Mouse (Mus musculus): ENCODE measurements around the gene Pank4. TPM values are rescaled to one million over a fixed set of nuclear protein-coding genes. Genes with fewer than 3 reads are reported as not detected.

Pank4 gene
- total RNA-seq, 2 experiments from 2014 or later = 34.9 to 37.1 TPM

DNA sequence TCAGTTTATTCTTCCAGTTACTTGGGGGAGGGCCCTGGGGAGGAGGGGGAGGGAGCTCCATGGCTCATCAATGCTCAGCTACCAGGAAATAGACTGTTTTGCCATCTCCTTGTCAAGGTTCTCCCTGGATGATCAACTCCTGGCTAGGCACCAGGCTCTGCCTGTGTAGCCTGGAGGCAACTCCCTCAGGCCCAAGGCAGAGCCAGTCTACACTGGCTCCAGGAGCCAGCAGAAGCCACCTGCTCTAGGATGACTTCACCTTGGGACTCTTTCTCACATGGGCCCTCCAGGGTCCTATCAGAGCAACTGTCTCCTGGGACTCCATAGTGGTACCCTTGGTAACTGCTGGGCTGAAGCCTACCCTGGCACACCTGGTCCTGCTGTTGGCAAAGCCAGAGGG is 44.2 kb downstream of the Pank4 start:
- no peak for DNase-seq (ENCODE audit: extremely low spot score in 1 of 2, low spot score in 1 of 2)

- DNase-seq (ENCODE audit: extremely low spot score in 1 of 2, low spot score in 1 of 2) = no peak
These were observed 45.3 kb downstream of the Pank4 start for GRCm38 (mm10) chr4:155009216-155009615.

- DNase-seq (ENCODE audit: extremely low spot score in 1 of 2, low spot score in 1 of 2) = peak in 1 of 2 experiments; percentile 37
These were observed 46.9 kb downstream of the Pank4 start for GRCm38 (mm10) chr4:155010870-155011269.

DNA sequence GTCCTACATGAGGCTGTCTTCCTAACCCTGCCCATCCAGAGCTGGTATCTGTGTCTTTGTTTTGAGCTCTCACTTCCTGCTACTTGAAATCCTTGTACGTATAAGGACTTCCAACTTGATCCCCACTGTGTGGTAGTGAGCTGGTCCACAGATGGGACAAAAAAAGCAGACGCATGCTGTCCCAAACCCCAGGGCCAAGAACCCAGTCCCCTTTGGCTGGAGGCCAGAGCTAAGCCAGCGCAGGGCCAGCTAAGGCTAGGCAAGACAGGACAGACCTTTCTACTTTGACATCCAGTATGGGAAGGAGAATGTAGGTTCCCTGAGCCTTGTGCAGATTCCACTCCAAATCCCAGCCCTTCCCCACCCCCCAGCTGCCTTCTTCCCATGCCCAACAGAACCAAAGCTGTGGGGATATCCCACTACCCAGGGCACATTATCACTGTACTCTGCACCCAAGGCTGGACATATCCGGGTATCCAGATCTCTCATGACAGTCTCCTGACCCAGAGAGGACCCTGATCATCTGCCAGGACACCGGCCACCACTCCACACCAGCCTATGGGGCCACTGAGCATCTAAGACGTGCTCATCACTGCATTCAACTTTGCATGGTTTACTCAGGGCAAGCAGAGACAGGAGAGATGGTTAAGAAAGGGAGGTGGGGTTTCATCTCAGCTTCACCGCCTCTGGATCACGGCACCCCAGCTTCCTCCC is 47.5 kb downstream of the Pank4 start:
- DNase-seq (ENCODE audit: extremely low spot score in 1 of 2, low spot score in 1 of 2) = no peak

DNA sequence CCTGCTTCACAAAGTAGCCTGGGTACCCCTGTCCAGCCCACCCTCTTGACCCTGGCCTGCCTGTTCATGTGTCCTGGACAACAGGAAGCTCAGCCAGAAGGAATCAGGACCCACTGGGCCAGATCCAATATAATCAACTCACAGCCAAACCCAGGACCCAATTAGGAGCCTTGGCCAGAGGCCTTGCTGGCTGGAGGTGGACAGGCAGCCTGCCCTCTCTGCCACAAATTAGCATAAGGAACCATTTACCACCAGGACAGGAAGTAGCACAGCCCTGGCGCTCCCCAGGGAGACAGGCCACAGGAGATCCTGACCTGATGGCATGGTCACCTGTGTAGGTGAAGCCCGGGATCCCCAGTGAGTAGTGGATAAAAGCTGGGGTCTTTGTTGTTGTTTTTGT is 48.2 kb downstream of the Pank4 start:
- DNase-seq (ENCODE audit: extremely low spot score in 1 of 2, low spot score in 1 of 2) = no peak

DNA sequence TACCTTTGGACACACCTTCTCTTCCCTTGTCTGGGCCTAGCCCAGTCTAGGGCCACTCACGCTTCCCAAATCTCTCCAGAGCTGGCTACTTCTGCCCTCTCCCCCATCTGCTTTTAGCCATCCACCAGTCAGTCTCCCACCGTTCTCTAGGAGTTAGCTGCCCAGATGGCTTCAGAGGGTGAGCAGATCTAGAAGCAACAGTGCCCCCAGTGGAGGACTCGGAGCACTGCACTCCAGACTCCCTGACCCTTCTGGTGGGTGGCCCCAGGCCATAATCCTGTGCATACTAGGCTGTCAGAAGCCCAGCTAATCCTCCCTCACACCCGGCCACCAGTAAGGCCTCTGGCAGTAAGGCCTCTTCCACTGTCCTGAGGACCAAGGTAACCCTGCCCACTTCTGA is 48.9 kb downstream of the Pank4 start:
- DNase-seq (ENCODE audit: extremely low spot score in 1 of 2, low spot score in 1 of 2) = peak in 1 of 2 experiments; percentile 64

DNA sequence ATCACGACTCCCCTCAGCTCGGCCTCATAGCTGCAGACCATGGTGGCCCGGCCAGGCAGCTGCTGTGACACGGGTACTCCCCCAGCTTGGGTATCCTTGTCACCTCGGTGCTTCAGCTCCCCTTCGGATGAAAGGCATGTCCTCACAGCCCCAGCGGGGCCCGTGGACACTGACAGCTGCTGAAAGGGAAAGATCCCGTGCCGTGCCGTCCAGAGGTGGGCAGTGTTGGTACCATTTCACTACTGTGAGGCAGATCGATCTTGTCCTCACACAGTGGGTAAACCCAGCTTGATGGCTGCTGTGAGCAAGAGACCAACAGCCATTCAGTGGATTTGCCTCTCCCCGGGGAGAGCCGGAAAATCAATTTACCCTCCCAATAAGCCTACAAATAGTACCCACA is 50.3 kb downstream of the Pank4 start:
- DNase-seq (ENCODE audit: extremely low spot score in 1 of 2, low spot score in 1 of 2) = no peak

GRCm38 (mm10) chr4:155014791-155015190 is 50.9 kb downstream of the Pank4 start:
- DNase-seq (ENCODE audit: extremely low spot score in 1 of 2, low spot score in 1 of 2) = peak in 1 of 2 experiments; percentile 47

DNA sequence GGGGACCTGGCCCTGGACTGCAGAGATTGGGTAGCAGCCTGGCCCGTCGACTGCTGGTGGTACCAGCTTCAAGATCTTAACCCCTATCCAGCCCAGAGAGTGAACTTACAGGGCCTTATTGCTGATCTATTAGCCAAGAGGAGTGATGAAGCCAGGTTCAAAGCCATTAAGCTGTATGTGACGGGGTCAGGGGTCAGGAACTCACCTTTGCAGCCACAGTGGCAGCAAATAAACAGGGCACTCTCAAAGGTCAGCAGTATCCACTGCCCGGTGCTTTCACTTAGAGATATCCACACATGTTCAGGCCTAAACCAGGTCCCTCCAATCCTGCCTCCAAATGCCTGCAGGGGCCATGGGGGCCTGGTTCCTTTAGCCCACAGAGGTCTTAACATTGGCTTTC is 51.6 kb downstream of the Pank4 start:
- DNase-seq (ENCODE audit: extremely low spot score in 1 of 2, low spot score in 1 of 2) = no peak

DNA sequence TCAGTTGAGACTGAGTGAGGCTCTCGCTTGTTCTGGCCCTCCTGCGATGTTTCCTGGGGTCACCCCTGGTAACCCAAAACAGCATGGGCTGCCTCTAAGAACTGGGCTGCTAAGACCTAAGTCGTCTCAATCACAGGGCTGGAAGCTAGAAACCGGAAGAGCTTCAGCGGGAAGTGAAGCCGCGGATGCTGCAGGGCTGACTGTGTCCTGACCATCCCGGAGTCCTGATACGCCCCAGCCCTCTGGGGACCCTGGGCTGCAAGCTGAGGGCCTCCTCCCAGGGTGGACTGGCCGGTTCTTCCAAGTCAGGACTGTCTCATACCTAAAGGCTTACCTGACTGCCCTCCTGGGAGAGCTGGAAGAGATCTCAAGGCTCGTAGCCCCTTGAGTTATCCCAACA is 52.9 kb downstream of the Pank4 start:
- no peak for DNase-seq (ENCODE audit: extremely low spot score in 1 of 2, low spot score in 1 of 2)

DNA sequence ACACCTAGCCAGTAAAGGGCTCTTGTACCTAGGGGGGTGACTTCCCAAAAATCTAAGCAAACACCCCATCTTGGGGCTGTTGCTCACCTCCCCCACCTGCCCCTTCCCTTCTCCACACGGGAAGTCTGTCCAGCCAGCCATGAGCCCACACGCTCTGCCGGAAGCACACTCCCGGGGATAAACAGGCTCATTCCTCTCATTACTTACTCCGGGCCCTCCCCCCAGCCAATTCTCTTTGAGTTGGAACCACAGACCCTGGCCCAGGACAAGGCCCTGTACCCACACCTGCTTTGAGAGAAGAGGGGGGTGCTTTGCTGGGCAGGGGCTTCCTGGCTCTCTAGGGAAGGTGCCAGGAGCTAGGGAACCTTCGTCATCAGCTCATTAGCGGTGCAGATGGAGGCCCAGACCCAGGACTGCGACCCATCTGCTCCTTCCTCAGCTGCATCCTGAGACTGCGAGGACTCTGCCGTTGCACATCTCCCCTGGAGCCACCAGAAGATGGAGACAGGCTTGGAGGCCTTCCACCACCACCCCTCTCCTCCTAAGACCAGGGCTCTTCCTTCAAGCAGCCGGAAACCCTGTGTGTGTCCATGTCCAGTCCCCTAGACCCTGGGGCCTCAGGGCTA is 53.4 kb downstream of the Pank4 start:
- no peak for DNase-seq (ENCODE audit: extremely low spot score in 1 of 2, low spot score in 1 of 2)

DNA sequence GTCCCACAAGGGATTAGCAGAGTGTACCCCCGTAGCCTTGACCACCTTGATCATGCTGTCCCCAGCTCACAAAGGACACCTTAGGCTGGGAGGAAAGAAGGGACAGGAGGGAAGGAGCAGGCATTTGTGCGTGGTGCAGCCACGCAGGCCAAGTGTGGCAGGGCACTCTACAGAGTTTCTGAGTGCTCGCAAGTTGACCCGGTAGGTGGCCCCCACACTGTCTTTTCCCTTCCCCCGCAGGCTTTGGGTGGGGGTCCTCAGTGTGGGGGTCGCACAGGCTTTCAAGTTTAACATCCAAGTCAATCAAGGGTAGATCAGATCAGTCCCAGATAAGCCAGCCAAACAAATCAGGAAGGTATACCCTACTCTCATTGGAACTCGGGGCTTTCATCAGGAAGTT is 54.1 kb downstream of the Pank4 start:
- DNase-seq (ENCODE audit: extremely low spot score in 1 of 2, low spot score in 1 of 2) = no peak

DNA sequence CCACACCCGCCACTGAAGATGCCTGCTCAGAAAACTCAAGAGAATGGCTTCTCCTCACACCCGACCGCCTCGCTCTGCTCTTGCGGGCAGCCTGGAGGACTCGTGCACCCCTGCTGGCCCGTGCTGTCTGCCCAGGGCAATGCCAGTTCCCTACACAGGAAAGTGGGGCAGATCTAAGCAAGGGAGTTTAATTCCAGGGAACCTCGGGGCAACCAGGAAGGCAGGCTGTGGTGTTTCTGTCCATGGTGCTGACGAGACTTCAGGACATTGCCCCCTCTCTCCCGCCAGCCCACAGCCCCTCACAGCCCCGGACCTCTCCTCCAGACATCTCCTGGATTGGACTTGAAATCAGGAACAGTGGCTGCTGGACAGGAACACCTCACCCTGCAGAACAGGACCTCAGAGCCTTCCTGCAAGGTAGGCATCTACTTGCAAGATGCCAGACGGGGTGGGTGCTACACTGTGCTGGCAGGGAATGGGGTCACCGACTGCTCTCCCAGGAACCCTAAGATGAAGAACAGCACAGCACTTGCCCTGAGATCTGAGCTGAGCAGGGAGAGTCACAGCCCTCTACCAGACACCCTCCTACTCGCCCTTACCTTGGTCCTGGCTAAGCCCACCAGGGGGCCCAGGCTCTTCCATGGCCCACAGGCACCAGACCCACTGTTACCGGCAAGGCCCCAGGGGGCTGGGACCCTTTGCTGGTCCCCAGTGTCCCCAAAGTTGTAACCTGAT is 54.8 kb downstream of the Pank4 start:
- no peak for DNase-seq (ENCODE audit: extremely low spot score in 1 of 2, low spot score in 1 of 2)

DNA sequence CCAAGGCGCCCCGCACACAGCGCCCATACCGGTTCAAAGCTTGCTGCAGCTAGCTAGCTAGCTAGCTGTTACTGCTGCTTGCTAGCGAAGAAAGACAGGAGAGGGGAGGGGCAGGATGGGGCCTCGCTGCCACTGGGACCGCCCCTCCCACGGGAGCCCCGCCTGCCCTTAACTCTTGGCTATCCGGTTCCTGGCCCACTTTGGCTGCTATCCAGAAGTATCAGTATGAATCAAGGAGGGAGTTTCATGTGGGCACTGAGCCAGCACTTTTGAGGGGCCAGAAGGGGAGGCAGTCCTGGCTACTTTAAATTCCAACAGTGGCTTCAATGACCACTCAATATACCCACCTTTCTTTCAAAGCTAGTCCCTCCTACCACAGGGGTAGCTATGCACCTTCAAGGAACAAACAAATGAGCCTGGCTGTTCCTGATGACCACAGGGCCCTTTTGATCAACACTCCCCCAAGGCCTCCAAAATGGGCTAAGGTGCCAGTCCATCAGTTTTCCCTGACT is 55.5 kb downstream of the Pank4 start:
- no peak for DNase-seq (ENCODE audit: extremely low spot score in 1 of 2, low spot score in 1 of 2)

GRCm38 (mm10) chr4:155020141-155020540 is 56.2 kb downstream of the Pank4 start:
- DNase-seq (ENCODE audit: extremely low spot score in 1 of 2, low spot score in 1 of 2) = no peak

GRCm38 (mm10) chr4:155020813-155021212 is 56.9 kb downstream of the Pank4 start:
- DNase-seq (ENCODE audit: extremely low spot score in 1 of 2, low spot score in 1 of 2) = no peak

GRCm38 (mm10) chr4:155022228-155022855 is 58.4 kb downstream of the Pank4 start:
- no peak for DNase-seq (ENCODE audit: extremely low spot score in 1 of 2, low spot score in 1 of 2)

DNA sequence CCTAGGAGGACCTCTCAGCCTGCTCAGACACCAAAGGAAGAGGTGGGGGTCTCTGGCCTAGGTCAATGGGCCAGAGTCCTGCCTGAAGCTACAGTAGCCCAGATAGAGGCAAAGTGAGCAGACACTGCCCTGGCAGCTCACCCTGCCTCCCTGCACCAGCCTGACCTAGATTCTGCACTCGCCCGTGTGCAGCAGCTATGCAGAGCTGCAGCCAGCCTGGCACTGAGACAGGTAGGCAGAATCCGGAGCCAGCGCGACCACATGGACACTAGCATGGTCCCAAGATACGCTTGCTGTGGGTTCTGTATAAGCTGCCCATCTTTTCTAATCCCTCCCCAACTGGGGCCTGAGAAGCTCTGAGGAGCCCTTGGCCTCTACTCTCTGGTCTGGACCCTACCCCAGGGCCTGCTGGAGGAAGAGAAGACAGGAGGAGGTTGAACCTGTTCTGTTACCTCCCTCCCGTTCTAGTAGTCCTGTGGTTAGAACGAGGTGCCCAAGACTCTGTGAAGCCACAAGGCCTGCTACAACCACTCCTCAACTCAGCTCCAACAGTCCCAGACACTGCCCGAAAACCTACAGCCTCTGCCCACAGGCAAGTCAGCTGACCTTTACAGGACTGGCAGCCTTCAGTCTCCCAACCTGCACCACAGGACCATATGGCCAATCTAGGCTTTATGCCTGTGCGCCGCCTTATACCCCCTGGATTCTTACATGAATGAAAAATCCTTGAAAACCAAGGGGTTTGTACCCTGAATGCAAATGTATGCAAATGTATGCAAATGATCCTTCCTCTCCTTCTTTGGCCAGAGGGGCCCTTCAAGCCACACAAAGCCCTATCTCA is 60.5 kb downstream of the Pank4 start:
- DNase-seq (ENCODE audit: extremely low spot score in 1 of 2, low spot score in 1 of 2) = no peak
